Mouse (Mus musculus): ENCODE data around the gene Gm43552. TPM values are rescaled to one million over a fixed set of nuclear protein-coding genes. Genes with fewer than 3 reads are reported as not detected.
A peak's percentile ranks its signal among the peaks of the same experiment; 100 is the strongest.

The Gm43552 gene
- total RNA-seq, 2 experiments from 2014 or later: 4.4 to 5.7 TPM

DNA sequence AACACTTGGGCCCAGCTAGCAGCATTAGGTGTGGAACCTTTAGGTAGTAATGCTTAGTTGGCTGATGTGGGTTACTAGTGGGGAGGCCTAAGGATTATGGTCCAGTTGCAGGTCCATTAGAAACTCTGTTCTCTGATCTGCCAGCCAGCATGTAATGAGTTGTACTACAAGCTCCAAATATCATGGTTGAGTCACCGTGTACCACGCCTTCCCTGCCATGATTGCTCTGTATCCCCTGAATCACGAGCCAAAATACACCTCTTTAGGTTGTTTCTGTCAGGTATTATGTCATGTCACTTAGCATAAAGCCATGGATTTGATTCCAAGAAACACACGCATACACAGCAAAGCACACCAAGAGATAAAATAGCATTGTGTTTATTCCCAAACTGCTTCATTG is 32.2 kb upstream of the Gm43552 start:
- DNase-seq (ENCODE audit: low spot score in 2 of 2): no peak
- TF ChIP-seq CTCF (conservative IDR thresholded peaks at IDR 0.05): no peak
- no peak overlapping the region for H3K27ac ChIP-seq
- H3K4me3 ChIP-seq: no peak overlapping the region

DNA sequence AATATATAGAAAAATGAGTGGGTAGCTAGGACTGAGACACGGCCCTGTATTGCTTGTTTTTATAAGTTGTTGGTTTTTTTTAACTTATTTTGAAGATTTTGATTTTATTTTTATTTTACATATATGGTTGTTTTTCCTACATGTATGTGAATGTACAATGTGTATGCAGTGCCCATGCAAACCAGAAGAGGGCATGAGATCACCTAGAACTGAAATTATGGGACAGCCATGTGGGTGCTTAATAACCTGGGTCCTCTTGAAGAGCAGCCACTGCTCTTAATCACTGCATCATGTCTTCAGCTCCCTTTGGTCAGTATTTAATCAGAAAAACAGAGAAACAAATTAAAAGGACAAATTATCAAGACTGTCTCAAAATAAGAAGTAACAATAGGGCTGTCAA is 29.2 kb upstream of the Gm43552 start:
- peak; percentile 54 for TF ChIP-seq CTCF (conservative IDR thresholded peaks at IDR 0.05)
- Histone ChIP-seq H3K27ac (no peak overlapping the region), H3K4me3 (no peak overlapping the region)
- no peak for DNase-seq (ENCODE audit: low spot score in 2 of 2)

DNA sequence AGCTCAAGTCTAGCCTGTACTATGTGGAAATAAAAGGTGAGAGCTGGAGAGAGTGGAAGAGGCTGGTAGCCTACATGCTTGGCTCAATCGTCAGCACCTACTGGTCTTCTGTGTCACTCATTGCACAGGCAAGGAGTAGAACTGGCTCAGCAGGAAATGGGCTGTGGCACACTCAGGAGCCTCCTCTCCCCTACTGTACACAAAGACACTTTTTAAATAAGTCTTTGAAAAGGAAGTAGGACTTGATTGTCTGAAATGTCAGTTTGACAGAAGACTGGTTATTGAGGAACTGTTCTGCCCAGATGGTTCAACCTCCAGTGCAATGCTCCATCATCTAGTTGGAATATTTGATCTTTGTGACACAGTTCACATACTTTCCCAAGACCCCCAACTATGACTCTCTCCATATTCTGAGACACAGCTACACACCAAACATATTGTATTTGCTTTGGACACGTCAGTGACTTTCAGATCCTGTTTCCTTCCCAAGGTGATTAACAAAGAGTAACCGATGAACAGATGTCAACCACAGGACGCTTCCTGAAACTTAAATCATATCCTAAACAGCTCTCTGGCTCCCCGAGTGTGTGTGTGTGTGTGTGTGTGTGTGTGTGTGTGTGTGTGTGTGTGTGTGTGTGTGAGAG is 22.1 kb upstream of the Gm43552 start:
- no peak for TF ChIP-seq CTCF (conservative IDR thresholded peaks at IDR 0.05)
- no peak for DNase-seq (ENCODE audit: low spot score in 2 of 2)
- Histone ChIP-seq H3K4me3 (no peak overlapping the region), H3K27ac (no peak overlapping the region)

DNA sequence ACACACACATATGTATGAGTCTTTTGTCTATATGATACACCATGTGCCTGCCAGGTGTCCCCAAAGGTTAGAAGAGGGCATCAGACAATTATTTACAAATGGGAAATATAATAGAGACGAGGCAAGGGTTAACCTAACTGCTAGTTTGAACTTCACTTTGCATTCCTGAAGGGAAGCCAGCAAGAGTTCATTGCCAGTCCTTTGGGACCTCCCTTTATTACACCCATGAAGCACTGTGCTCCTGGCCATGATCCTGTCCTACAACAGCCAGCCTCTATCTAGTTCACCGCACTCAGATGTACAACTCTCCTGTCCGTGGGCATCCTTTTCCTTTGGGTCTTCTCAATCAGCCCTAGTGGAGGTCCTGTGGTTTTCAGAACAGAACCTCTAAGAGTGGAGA is 20.9 kb upstream of the Gm43552 start:
- no peak overlapping the region for H3K27ac ChIP-seq
- no peak overlapping the region for H3K4me3 ChIP-seq
- no peak for DNase-seq (ENCODE audit: low spot score in 2 of 2)
- TF ChIP-seq CTCF (conservative IDR thresholded peaks at IDR 0.05): no peak

DNA sequence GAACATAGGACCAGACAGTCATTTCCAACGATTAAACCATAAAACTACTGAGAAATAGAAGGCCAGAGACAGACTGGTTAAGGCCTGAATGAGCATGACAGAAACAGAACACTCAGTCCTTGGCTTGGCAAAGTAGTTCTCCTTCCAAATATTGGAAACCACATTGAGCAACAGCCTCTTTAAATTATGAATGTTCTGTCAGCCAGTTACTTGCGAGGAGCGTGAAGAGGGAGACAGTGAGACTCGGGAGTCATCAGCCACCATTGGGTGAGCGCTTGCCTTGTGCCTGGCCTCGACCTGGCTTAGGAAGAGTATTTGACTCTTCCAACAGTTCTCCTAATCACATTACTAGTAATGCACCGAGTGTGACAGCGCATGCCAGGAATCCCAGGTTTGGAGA is 15.8 kb upstream of the Gm43552 start:
- TF ChIP-seq CTCF (conservative IDR thresholded peaks at IDR 0.05): no peak
- DNase-seq (ENCODE audit: low spot score in 2 of 2): no peak
- no peak overlapping the region for H3K27ac ChIP-seq
- no peak overlapping the region for H3K4me3 ChIP-seq

DNA sequence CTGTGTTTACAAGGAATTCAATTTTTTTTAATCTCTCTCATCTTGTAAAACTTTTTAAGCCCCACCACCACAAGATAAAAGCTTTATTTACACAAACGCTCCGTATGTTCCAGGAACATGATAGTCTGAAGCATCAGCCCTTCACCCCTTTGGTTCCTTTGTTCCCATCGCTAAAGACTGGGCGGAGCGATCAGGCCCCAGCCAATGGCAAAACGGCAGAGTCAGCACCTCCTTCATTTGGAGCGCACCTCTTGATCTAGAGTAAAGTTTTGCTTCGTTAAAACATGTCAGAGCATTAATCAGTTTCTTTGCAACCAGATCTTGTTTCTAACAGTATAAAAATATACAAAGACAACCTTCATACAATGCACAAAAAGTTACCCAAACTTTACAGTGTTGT is 13.2 kb upstream of the Gm43552 start:
- Histone ChIP-seq H3K27ac (no peak overlapping the region), H3K4me3 (no peak overlapping the region)
- no peak for TF ChIP-seq CTCF (conservative IDR thresholded peaks at IDR 0.05)
- no peak for DNase-seq (ENCODE audit: low spot score in 2 of 2)

DNA sequence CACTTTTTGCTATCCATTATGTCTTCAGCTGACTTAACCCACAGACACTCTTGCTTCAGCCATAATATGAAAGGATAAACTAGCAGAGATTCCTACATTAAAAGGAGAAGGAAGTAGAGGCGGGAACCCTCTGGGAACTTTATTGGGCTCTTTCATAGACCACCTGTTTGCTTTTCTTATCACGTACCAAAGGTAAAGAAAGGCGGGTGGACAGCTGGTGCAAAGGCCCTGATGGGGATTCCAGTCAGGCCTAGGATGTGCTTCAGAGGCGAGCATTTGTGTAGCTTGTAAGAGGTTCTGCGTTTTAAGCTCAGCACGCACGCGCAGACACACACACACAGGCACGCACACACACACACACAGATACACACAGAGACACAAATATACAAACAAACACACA is 8.8 kb upstream of the Gm43552 start:
- TF ChIP-seq CTCF (conservative IDR thresholded peaks at IDR 0.05): no peak
- H3K4me3 ChIP-seq: no peak overlapping the region
- DNase-seq (ENCODE audit: low spot score in 2 of 2): no peak
- H3K27ac ChIP-seq: no peak overlapping the region

DNA sequence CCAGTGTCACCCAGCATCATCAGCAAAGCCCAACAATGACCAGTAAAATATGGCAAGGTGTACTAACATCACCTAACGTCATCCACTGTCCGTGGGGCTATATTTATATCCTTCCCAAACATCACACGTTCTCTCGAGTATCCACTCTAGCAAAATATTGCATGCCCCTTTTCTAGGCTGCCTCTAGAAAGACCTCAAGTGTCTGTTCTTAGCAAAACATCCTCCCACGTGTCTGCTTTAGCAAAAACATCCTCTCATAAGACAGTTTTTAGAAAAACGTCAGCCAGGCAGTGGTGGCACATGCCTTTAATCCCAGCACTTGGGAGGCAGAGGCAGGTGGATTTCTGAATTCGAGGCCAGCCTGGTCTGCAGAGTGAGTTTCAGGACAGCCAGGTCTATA is 7.6 kb upstream of the Gm43552 start:
- TF ChIP-seq CTCF (conservative IDR thresholded peaks at IDR 0.05): no peak
- no peak overlapping the region for H3K27ac ChIP-seq
- no peak for DNase-seq (ENCODE audit: low spot score in 2 of 2)
- H3K4me3 ChIP-seq: no peak overlapping the region

DNA sequence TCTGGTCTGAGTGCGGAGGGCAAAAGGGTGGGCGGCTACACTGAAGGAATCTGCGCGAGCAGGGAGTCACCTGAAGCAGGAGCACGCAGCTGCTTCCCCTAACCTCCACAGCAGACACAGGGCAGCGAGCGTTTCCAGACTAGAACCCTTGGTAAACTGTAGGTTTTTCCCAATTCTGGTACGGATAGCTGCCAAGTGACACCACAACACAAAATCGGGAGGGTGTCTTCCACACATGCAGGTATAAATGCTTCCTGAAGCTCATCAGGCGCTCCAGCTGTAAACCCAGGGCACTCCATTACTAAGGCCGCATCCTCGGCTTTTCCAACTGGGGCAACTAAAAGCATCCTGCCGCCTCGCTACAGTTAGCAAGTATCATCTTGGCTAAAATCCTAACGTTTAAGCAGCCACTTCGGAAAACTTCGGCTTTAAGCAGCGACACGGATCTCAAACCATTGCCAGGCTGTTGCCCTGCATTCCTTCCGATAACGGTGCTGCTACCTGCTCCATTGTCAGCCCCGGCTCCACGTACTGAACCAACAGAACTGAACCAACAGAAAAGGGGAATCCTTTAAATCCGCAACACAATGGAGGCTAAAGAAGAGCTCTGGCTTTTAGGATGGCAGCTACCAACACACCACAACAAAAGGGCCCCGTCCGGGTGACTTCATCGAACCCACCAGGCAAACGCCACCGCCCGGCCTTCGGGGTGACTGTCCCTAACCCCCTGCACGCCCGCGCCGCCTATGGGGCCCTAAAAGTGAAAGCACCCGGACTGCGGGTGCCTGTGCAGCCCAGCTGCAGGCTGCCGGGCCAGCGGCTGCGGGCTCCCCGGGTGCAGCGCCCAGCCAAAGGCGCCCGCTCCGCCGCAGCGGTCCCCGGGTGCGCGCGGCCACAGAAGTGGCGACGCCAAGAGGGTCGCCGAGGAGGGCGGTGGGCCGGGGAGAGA is 592 bp downstream of the Gm43552 start:
- H3K4me3 ChIP-seq: peak overlapping the region; percentile 69
- TF ChIP-seq CTCF (conservative IDR thresholded peaks at IDR 0.05): peak; percentile 61
- peak; percentile 47 to 58 for DNase-seq (ENCODE audit: low spot score in 2 of 2)
- peak overlapping the region; percentile 99 for H3K27ac ChIP-seq

DNA sequence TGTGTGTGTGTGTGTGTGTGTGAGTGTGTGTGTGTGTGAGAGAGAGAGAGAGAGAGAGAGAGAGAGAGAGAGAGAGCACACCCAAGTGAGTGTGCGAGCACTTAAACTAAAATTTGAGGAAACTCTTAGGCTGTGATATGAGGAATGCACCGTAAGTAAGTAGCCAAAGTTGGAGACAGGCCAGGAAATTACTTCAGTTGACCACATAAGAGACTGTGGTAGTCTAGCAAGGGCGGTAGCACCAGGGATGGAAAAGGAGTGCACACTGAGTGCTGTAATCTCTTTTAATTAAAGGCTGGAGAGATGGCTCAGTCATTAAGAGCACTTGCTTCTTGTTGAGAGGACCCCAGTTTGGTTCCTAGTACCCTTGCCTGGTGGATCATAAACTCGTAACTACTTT is 2.8 kb downstream of the Gm43552 start:
- no peak overlapping the region for H3K27ac ChIP-seq
- H3K4me3 ChIP-seq: no peak overlapping the region
- no peak for TF ChIP-seq CTCF (conservative IDR thresholded peaks at IDR 0.05)
- no peak for DNase-seq (ENCODE audit: low spot score in 2 of 2)

DNA sequence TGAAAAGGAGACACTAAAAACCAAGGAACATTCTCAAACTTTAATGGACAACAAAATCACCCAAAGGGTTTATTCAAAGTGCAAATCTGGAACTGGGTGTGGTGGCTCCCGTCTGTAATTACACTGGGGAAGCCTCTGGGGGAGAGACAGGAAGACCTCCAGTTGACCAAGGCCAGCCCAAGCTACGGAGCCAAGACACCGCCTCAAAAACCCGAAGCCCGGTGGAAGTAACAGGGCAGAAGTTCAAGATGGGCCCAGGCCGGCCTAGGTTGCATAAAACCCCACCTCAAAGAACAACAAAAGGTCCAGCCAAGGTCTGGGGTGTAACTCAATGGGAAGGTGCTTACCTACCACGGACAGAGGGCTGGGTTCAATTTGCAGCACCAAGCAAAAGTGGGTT is 3.9 kb downstream of the Gm43552 start:
- no peak for TF ChIP-seq CTCF (conservative IDR thresholded peaks at IDR 0.05)
- peak overlapping the region; percentile 18; the same call in 1 of the 2 replicates for H3K27ac ChIP-seq
- H3K4me3 ChIP-seq: no peak overlapping the region
- DNase-seq (ENCODE audit: low spot score in 2 of 2): no peak

DNA sequence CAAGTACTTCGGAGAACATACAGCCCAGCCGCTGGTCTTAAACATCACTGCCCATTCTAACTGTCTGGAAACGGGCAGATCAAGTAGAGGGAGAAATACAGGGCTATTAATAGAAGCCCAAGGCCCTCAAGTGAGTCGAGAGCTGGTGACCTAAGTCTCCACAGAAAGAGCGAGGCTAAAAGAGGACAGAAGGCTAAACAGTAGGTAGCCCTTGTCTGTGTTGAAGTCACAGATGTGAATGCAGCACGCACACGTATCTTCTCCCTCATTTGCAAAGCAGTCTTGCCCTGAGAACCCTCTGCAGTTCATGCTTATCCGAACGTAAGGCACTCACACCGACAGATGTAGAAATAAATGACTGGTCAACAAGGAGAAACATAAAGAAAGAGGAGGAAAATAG is 5.3 kb downstream of the Gm43552 start:
- no peak for TF ChIP-seq CTCF (conservative IDR thresholded peaks at IDR 0.05)
- DNase-seq (ENCODE audit: low spot score in 2 of 2): no peak
- no peak overlapping the region for H3K4me3 ChIP-seq
- no peak overlapping the region; the same call in 1 of the 2 replicates for H3K27ac ChIP-seq

DNA sequence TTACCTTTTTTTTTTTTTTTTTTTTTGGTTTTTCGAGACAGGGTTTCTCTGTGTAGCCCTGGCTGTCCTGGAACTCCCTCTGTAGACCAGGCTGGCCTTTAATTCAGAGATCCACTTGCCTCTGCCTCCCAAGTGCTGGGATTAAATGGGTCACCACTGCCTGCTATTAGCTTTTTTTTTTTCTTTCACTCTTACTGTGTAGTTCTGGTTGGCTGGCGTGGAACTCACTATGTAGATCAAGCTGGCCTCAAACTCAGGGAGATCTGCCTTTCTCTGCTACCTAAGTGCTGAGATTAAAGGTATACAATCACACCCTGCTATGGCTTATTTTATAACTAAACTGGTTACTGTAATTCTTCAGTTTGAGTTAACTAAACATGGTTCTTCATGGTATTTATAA is 6.1 kb downstream of the Gm43552 start:
- TF ChIP-seq CTCF (conservative IDR thresholded peaks at IDR 0.05): no peak
- no peak for DNase-seq (ENCODE audit: low spot score in 2 of 2)
- Histone ChIP-seq H3K4me3 (no peak overlapping the region), H3K27ac (no peak overlapping the region)

DNA sequence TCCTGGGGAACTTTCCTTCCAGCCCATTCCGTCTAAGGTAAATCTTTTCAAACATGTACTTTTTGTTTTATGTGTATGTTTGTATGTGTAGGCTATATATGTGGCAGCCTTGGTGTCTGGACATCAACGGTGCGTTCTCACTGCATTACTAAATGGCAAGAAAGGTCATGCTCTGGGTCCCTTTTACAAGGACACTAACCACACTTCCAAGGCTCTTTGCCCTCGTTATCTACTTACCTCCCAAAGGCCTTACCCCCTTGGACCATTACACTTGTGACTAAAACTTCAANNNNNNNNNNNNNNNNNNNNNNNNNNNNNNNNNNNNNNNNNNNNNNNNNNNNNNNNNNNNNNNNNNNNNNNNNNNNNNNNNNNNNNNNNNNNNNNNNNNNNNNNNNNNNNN is 9.6 kb downstream of the Gm43552 start:
- Histone ChIP-seq H3K4me3 (no peak overlapping the region), H3K27ac (no peak overlapping the region)
- no peak for DNase-seq (ENCODE audit: low spot score in 2 of 2)
- TF ChIP-seq CTCF (conservative IDR thresholded peaks at IDR 0.05): no peak

Measured in layer of hippocampus, adult 2 months (tissue).